ENCODE assay signal across 8 mouse cellular contexts in genomic region chr1:23959415-23959732, GRCm38 (mm10). TPM values are rescaled to one million over a fixed set of nuclear protein-coding genes. Genes with fewer than 3 reads are reported as not detected.
DNase-seq lines count a peak whose midpoint lies in the region; ATAC-seq and TF ChIP-seq lines count a peak whose summit lies in the region.

No protein-coding gene starts in this region.

- no peak overlapping the region; the same call in 1 of the 2 replicates for H3K9ac ChIP-seq in lung, embryonic 14.5 days
- H3K9ac ChIP-seq in forebrain, embryonic 14.5 days (ENCODE audit: low read length) = no peak overlapping the region
- H3K9ac ChIP-seq in liver, embryonic 14.5 days (replicated peaks) = no peak overlapping the region
- no peak overlapping the region for H3K9ac ChIP-seq in stomach, embryonic 16.5 days (ENCODE audit: low read length)

- no peak for TF ChIP-seq POLR2A in lung, adult 2 months (IDR thresholded peaks at IDR 0.05; ENCODE audit: borderline replicate concordance, extremely low read depth, low read depth, low read length)

- TF ChIP-seq CTCF in lung, embryonic 14.5 days (IDR thresholded peaks at IDR 0.05; ENCODE audit: low read depth) = peak; percentile 7; the same call in 1 of the 2 replicates
- no peak for TF ChIP-seq CTCF in lung, adult 2 months (IDR thresholded peaks at IDR 0.05; ENCODE audit: insufficient read depth, low read length)
- TF ChIP-seq CTCF in liver, embryonic 14.5 days (IDR thresholded peaks at IDR 0.05; ENCODE audit: low read depth) = no peak

- DNase-seq in lung, embryonic 14.5 days = no peak
- no peak for DNase-seq in lung, adult 2 months
- DNase-seq in forebrain, embryonic 14.5 days (ENCODE audit: low spot score) = no peak
- DNase-seq in liver, embryonic 14.5 days (ENCODE audit: low read depth in 3 of 3, low spot score in 3 of 3) = no peak
- DNase-seq in left cerebral cortex, postnatal 4 days = no peak
- DNase-seq in gastrocnemius, postnatal 10 days = no peak
- no peak for DNase-seq in heart, postnatal 36 days

- no peaks in the 10 kb centered on the region for H3K36me3 ChIP-seq in lung, embryonic 14.5 days (ENCODE audit: insufficient read depth)
- H3K36me3 ChIP-seq in forebrain, embryonic 14.5 days (ENCODE audit: control insufficient read depth, insufficient read depth, low read length) = no peaks in the 10 kb centered on the region
- no peaks in the 10 kb centered on the region for H3K36me3 ChIP-seq in liver, embryonic 14.5 days (replicated peaks; ENCODE audit: control insufficient read depth, insufficient read depth, low read depth)
- H3K36me3 ChIP-seq in stomach, embryonic 16.5 days (ENCODE audit: control insufficient read depth, insufficient read depth, low read length) = no peaks in the 10 kb centered on the region

- intact Hi-C loops in left cerebral cortex, postnatal 4 days (cut with DNase I) = no loop called here
- intact Hi-C loops in heart, postnatal 36 days (cut with DNase I) = no loop called here

- no peaks in the 10 kb centered on the region for H3K4me1 ChIP-seq in lung, embryonic 14.5 days (ENCODE audit: insufficient read depth)
- no peaks in the 10 kb centered on the region; the same call in 1 of the 2 replicates for H3K4me1 ChIP-seq in lung, adult 2 months (ENCODE audit: control insufficient read depth, insufficient read depth, low read length)
- H3K4me1 ChIP-seq in forebrain, embryonic 14.5 days (ENCODE audit: control insufficient read depth, insufficient read depth, low read length) = no peaks in the 10 kb centered on the region
- no peaks in the 10 kb centered on the region; a peak in 1 of 4 replicates for H3K4me1 ChIP-seq in liver, embryonic 14.5 days (replicated peaks; ENCODE audit: control insufficient read depth in 2 of 2, insufficient read depth in 2 of 2, low read length in 1 of 2)
- H3K4me1 ChIP-seq in stomach, embryonic 16.5 days (ENCODE audit: control insufficient read depth, insufficient read depth, low read length) = 0 out of 2 replicates have a peak, but pooled peaks cover 5% of the 10 kb centered on the region

- TF ChIP-seq EP300 in liver, embryonic 14.5 days (IDR thresholded peaks at IDR 0.05; ENCODE audit: low read depth) = no peak

- H3K9me3 ChIP-seq in lung, embryonic 14.5 days (ENCODE audit: low read depth, low read length) = no peaks in the 10 kb centered on the region
- no peaks in the 10 kb centered on the region for H3K9me3 ChIP-seq in forebrain, embryonic 14.5 days (replicated peaks; ENCODE audit: control insufficient read depth, low read length)
- H3K9me3 ChIP-seq in liver, embryonic 14.5 days (ENCODE audit: control insufficient read depth, low read length) = no peaks in the 10 kb centered on the region
- H3K9me3 ChIP-seq in stomach, embryonic 16.5 days (replicated peaks; ENCODE audit: control insufficient read depth, low read length) = no peaks in the 10 kb centered on the region

- ATAC-seq in lung, embryonic 14.5 days (ENCODE audit: insufficient read depth) = peak; percentile 76
- no peak for ATAC-seq in forebrain, embryonic 14.5 days
- ATAC-seq in liver, embryonic 14.5 days (ENCODE audit: insufficient read depth) = no peak
- peak; percentile 37; the same call in 1 of the 2 replicates for ATAC-seq in stomach, embryonic 16.5 days (ENCODE audit: insufficient read depth, low FRiP score)

- no peaks in the 10 kb centered on the region for H3K27me3 ChIP-seq in lung, embryonic 14.5 days (ENCODE audit: insufficient read depth, low read length)
- H3K27me3 ChIP-seq in forebrain, embryonic 14.5 days (replicated peaks; ENCODE audit: control insufficient read depth, insufficient read depth, low read length) = no peaks in the 10 kb centered on the region
- H3K27me3 ChIP-seq in liver, embryonic 14.5 days (ENCODE audit: control insufficient read depth, insufficient read depth, low read length) = no peaks in the 10 kb centered on the region
- H3K27me3 ChIP-seq in stomach, embryonic 16.5 days (ENCODE audit: control insufficient read depth, insufficient read depth, low read length) = no peaks in the 10 kb centered on the region

- H3K4me2 ChIP-seq in lung, embryonic 14.5 days = peak overlapping the region; percentile 54
- H3K4me2 ChIP-seq in forebrain, embryonic 14.5 days (ENCODE audit: low read length) = peak overlapping the region; percentile 6
- peak overlapping the region; percentile 44 for H3K4me2 ChIP-seq in liver, embryonic 14.5 days (ENCODE audit: low read depth)
- H3K4me2 ChIP-seq in stomach, embryonic 16.5 days (ENCODE audit: low read depth, low read length) = peak overlapping the region; percentile 36

- 18% methylated on average over 6 of the region's 6 CpGs for WGBS in lung, embryonic 14.5 days
- WGBS in lung, adult 2 months = 38% methylated on average over 6 of the region's 6 CpGs
- WGBS in forebrain, embryonic 14.5 days = 14% methylated on average over 6 of the region's 6 CpGs
- WGBS in liver, embryonic 14.5 days (ENCODE audit: insufficient replicate concordance) = 18% methylated on average over 6 of the region's 6 CpGs
- WGBS in stomach, embryonic 16.5 days = 20% methylated on average over 6 of the region's 6 CpGs

- peak overlapping the region; percentile 27 for H3K4me3 ChIP-seq in lung, embryonic 14.5 days (ENCODE audit: low read depth, low read length)
- no peak overlapping the region for H3K4me3 ChIP-seq in lung, adult 2 months (replicated peaks; ENCODE audit: extremely low read depth, low read depth, low read length)
- H3K4me3 ChIP-seq in forebrain, embryonic 14.5 days (ENCODE audit: low read depth, low read length) = no peak overlapping the region
- no peak overlapping the region for H3K4me3 ChIP-seq in liver, embryonic 14.5 days (ENCODE audit: insufficient read depth in 1 of 2, low read depth in 2 of 2, low read length in 2 of 2)
- H3K4me3 ChIP-seq in stomach, embryonic 16.5 days (replicated peaks; ENCODE audit: low read length) = peak overlapping the region; percentile 19

- no peak overlapping the region for H3K27ac ChIP-seq in lung, embryonic 14.5 days (ENCODE audit: low read depth)
- no peak overlapping the region for H3K27ac ChIP-seq in forebrain, embryonic 14.5 days (ENCODE audit: low read depth, low read length)
- no peak overlapping the region for H3K27ac ChIP-seq in liver, embryonic 14.5 days
- no peak overlapping the region for H3K27ac ChIP-seq in stomach, embryonic 16.5 days (ENCODE audit: low read length)

RNA-seq across cellular contexts. Expression of gene Smap1, which starts 37.3 kb away (rescaled TPM):
- polyA plus RNA-seq in lung, embryonic 14.5 days (2014; fragmentation: Nextera tagmentation; extraction: Ambion mirVana) = 47.4 and 50.2 TPM in 2 replicates
- polyA plus RNA-seq in lung, adult 2 months (2012; rRNA removed) = 28.4 and 45.0 TPM in 2 replicates
- 46.1 and 53.7 TPM in 2 replicates for polyA plus RNA-seq in forebrain, embryonic 14.5 days (2014; fragmentation: Nextera tagmentation; extraction: Ambion mirVana)
- 17.7 and 29.0 TPM in 2 replicates for polyA plus RNA-seq in liver, embryonic 14.5 days (2012; rRNA removed)
- polyA plus RNA-seq in liver, embryonic 14.5 days (2014; fragmentation: Nextera tagmentation; extraction: Ambion mirVana) = 27.4 and 30.2 TPM in 2 replicates
- 22.3 and 22.8 TPM in 2 replicates for polyA plus RNA-seq in stomach, embryonic 16.5 days (2015; fragmentation: Nextera tagmentation; extraction: Ambion mirVana)
- 100 to 1,000 TPM; 207 to 219 TPM for total RNA-seq in left cerebral cortex, postnatal 4 days (2021)
- total RNA-seq in gastrocnemius, postnatal 10 days (2021) = 10 to 100 TPM; 34.9 to 46.0 TPM
- total RNA-seq in heart, postnatal 36 days (2021) = 10 to 100 TPM; 21.1 to 24.0 TPM

RNA-seq across cellular contexts. Expression of gene Sdhaf4, which starts 46.1 kb away (rescaled TPM):
- 72.1 and 82.7 TPM in 2 replicates for polyA plus RNA-seq in lung, embryonic 14.5 days (2014; fragmentation: Nextera tagmentation; extraction: Ambion mirVana)
- polyA plus RNA-seq in lung, adult 2 months (2012; rRNA removed) = 5.3 and 9.0 TPM in 2 replicates
- 131 and 147 TPM in 2 replicates for polyA plus RNA-seq in forebrain, embryonic 14.5 days (2014; fragmentation: Nextera tagmentation; extraction: Ambion mirVana)
- 10.9 and 13.3 TPM in 2 replicates for polyA plus RNA-seq in liver, embryonic 14.5 days (2012; rRNA removed)
- 39.9 and 42.0 TPM in 2 replicates for polyA plus RNA-seq in liver, embryonic 14.5 days (2014; fragmentation: Nextera tagmentation; extraction: Ambion mirVana)
- polyA plus RNA-seq in stomach, embryonic 16.5 days (2015; fragmentation: Nextera tagmentation; extraction: Ambion mirVana) = 54.3 and 68.0 TPM in 2 replicates
- total RNA-seq in left cerebral cortex, postnatal 4 days (2021) = 10 to 100 TPM; 43.4 to 48.3 TPM
- 10 to 100 TPM; 54.7 to 59.5 TPM for total RNA-seq in gastrocnemius, postnatal 10 days (2021)
- total RNA-seq in heart, postnatal 36 days (2021) = 10 to 100 TPM; 72.0 to 84.4 TPM

Comparison
In these comparisons a context has a peak if more than half of its experiments do, and no peak if none do; other contexts are left out.
1. H3K4me3 ChIP-seq: peak in lung, embryonic 14.5 days (single experiment) and stomach, embryonic 16.5 days (single experiment); none in lung, adult 2 months (single experiment), forebrain, embryonic 14.5 days (single experiment) and liver, embryonic 14.5 days (0 of 2).
2. ATAC-seq: peak in lung, embryonic 14.5 days (single experiment) and stomach, embryonic 16.5 days (single experiment); none in forebrain, embryonic 14.5 days (single experiment) and liver, embryonic 14.5 days (single experiment).
3. Peak in every context shown above with its lines, with median percentiles within 50 percentile points of each other: H3K4me2 ChIP-seq.